Mouse (Mus musculus): Measurements from ENCODE around the gene Myh14.

GRCm38 (mm10) chr7:44606171-44606901, 64.3 kb downstream of the Myh14 start:
- TF ChIP-seq CTCF (IDR thresholded peaks at IDR 0.05; ENCODE audit: low read depth) (no peak), EP300 (IDR thresholded peaks at IDR 0.05; ENCODE audit: low read depth) (no peak)

Measured in heart, postnatal 0 days (tissue).